Mouse (Mus musculus): ENCODE measurements at regions not wholly inside any gene's neighbourhood (a gene's known extent, or its start where the extent isn't known, plus 50 kb on each side); places are given as distances from the start of the nearest gene placed in this dataset.
A peak's percentile ranks its signal among the peaks of the same experiment; 100 is the strongest.

GRCm38 (mm10) chr17:87532762-87533161, 86.0 kb upstream of the Calm2 start:
- TF ChIP-seq POLR2A (IDR thresholded peaks at IDR 0.05; ENCODE audit: borderline replicate concordance, extremely low read depth, insufficient read depth, insufficient read length, poor library complexity, severe bottlenecking) = no peak
- TF ChIP-seq CTCF (IDR thresholded peaks at IDR 0.05; ENCODE audit: borderline replicate concordance, extremely low read depth, insufficient read depth, insufficient read length) = no peak
- no peak for DNase-seq (ENCODE audit: low read depth)

DNA sequence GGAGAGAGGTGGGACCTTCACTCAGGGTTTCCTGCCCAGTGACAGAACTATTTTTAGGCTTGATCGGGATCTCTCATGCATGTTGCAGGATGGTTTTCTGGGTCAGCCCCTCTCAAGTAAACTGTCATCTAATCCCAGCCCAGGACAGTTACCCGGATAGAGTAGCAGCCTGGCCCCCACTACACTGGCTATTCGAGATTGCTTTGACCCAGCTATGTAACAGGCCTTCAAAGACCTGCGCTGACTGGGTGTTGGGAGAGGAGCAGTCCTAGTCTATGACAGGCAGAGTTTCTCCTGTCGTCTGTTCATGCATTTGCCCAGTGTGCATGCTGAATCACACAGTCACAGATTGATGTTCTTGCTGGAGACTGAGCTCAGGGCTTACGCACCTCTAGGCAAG, 86.2 kb upstream of the Epcam start:
- DNase-seq (ENCODE audit: low read depth) = no peak
- TF ChIP-seq POLR2A (IDR thresholded peaks at IDR 0.05; ENCODE audit: borderline replicate concordance, extremely low read depth, insufficient read depth, insufficient read length, poor library complexity, severe bottlenecking) (no peak), CTCF (IDR thresholded peaks at IDR 0.05; ENCODE audit: borderline replicate concordance, extremely low read depth, insufficient read depth, insufficient read length) (no peak)

DNA sequence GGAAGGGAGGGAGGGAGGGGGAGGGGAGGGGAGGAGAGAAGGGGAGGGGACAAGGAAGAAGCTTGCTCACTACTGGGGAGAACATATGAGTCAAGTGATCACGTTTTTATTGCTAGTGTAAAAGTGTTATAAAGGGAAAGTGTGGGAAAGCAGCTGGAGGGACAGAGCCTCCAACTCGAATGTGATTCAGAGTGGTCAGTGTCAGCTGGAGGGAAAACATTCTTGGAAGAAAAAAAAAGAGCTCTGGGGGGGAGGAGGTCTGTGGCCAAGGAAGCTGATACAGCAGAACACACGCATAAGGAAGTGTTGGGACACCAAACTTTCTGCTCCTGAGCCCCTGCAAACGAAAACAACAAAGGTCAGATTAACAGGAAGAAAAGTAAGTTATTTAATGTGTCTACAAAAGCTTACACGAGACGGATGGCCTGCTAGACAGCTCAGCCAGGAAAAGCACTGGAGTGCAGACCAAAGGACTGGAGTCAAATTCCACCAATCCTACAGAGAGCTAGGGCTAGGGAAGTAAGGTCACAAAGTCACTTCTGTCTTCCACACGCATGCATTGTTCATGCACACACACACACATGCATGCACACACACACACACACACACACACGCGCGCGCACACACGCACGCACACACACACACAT, 85.1 kb upstream of the Epcam start:
- no peak for DNase-seq (ENCODE audit: low read depth)
- no peak for TF ChIP-seq POLR2A (IDR thresholded peaks at IDR 0.05; ENCODE audit: borderline replicate concordance, extremely low read depth, insufficient read depth, insufficient read length, poor library complexity, severe bottlenecking)
- TF ChIP-seq CTCF (IDR thresholded peaks at IDR 0.05; ENCODE audit: borderline replicate concordance, extremely low read depth, insufficient read depth, insufficient read length) = no peak

DNA sequence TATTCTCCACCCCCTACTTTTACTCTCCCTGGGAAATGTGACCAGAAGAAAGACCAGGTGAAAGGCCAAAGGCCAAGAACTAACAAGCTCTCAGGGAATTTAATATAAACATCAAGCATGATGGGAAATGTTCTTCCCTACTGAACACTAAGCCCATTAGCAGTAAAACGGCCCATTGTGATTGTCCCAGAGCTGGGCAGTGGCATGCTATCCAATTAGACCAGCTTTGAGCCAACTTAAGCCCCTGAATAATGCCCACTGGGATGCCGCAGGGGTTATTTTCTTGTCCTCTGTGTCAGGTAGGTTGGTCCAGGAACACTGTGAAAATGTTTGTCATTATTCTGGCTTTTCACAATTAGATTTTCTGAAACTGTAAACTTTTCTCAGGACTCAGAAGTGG, 81.2 kb upstream of the Epcam start:
- no peak for TF ChIP-seq CTCF (IDR thresholded peaks at IDR 0.05; ENCODE audit: borderline replicate concordance, extremely low read depth, insufficient read depth, insufficient read length)
- no peak for TF ChIP-seq POLR2A (IDR thresholded peaks at IDR 0.05; ENCODE audit: borderline replicate concordance, extremely low read depth, insufficient read depth, insufficient read length, poor library complexity, severe bottlenecking)
- DNase-seq (ENCODE audit: low read depth) = peak; percentile 37

GRCm38 (mm10) chr17:87558419-87558818, 77.4 kb upstream of the Epcam start:
- TF ChIP-seq CTCF (IDR thresholded peaks at IDR 0.05; ENCODE audit: borderline replicate concordance, extremely low read depth, insufficient read depth, insufficient read length) (no peak), POLR2A (IDR thresholded peaks at IDR 0.05; ENCODE audit: borderline replicate concordance, extremely low read depth, insufficient read depth, insufficient read length, poor library complexity, severe bottlenecking) (no peak)
- no peak for DNase-seq (ENCODE audit: low read depth)

GRCm38 (mm10) chr17:87559641-87560040, 76.1 kb upstream of the Epcam start:
- no peak for DNase-seq (ENCODE audit: low read depth)
- TF ChIP-seq CTCF (IDR thresholded peaks at IDR 0.05; ENCODE audit: borderline replicate concordance, extremely low read depth, insufficient read depth, insufficient read length) = no peak
- TF ChIP-seq POLR2A (IDR thresholded peaks at IDR 0.05; ENCODE audit: borderline replicate concordance, extremely low read depth, insufficient read depth, insufficient read length, poor library complexity, severe bottlenecking) = no peak

DNA sequence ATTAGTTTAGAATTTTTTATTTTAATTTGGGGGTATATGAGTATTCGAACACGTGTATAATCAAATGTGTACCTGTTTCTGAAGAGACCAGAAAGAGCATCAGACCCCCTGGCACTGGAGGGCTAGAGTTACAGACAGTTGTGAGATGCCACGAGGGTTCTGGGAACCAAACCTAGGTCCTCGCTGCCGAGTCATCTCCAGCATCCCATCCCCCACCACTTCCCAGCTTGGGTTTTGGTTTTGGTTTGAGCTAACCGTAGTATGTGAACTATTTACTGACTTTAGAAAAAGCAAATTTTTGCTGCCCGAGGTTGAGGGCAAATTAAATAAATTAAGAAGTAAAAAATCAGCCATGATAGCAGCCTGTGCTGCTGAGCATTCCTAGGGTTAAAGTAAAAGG, 74.9 kb upstream of the Epcam start:
- TF ChIP-seq CTCF (IDR thresholded peaks at IDR 0.05; ENCODE audit: borderline replicate concordance, extremely low read depth, insufficient read depth, insufficient read length) = no peak
- no peak for TF ChIP-seq POLR2A (IDR thresholded peaks at IDR 0.05; ENCODE audit: borderline replicate concordance, extremely low read depth, insufficient read depth, insufficient read length, poor library complexity, severe bottlenecking)
- DNase-seq (ENCODE audit: low read depth) = no peak

- DNase-seq (ENCODE audit: low read depth) = no peak
- TF ChIP-seq CTCF (IDR thresholded peaks at IDR 0.05; ENCODE audit: borderline replicate concordance, extremely low read depth, insufficient read depth, insufficient read length) = no peak
- TF ChIP-seq POLR2A (IDR thresholded peaks at IDR 0.05; ENCODE audit: borderline replicate concordance, extremely low read depth, insufficient read depth, insufficient read length, poor library complexity, severe bottlenecking) = no peak
These were observed 72.4 kb upstream of the Epcam start for GRCm38 (mm10) chr17:87563375-87563774.

DNA sequence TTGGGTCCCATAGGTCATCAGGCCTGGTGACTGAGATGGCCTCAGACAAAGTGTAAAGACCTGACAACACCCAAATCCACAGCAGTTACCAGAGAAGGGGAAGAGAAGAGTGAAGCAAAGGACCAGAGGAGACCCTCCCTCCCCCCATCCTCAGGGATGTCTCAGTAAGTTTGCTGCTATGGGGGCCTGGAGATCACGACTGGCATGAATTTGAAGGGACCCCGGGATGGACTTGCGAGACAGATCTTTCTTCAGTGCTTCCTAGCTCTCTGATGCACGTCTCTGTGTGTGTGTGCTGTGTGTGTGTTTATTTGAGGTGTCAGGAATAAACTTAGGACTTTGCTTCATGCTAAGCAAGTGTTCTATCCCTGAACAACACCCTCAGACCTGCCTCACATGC, 70.1 kb upstream of the Epcam start:
- no peak for TF ChIP-seq CTCF (IDR thresholded peaks at IDR 0.05; ENCODE audit: borderline replicate concordance, extremely low read depth, insufficient read depth, insufficient read length)
- no peak for TF ChIP-seq POLR2A (IDR thresholded peaks at IDR 0.05; ENCODE audit: borderline replicate concordance, extremely low read depth, insufficient read depth, insufficient read length, poor library complexity, severe bottlenecking)
- DNase-seq (ENCODE audit: low read depth) = no peak

GRCm38 (mm10) chr17:87566296-87566695, 69.5 kb upstream of the Epcam start:
- DNase-seq (ENCODE audit: low read depth) = no peak
- TF ChIP-seq CTCF (IDR thresholded peaks at IDR 0.05; ENCODE audit: borderline replicate concordance, extremely low read depth, insufficient read depth, insufficient read length) = no peak
- TF ChIP-seq POLR2A (IDR thresholded peaks at IDR 0.05; ENCODE audit: borderline replicate concordance, extremely low read depth, insufficient read depth, insufficient read length, poor library complexity, severe bottlenecking) = no peak

DNA sequence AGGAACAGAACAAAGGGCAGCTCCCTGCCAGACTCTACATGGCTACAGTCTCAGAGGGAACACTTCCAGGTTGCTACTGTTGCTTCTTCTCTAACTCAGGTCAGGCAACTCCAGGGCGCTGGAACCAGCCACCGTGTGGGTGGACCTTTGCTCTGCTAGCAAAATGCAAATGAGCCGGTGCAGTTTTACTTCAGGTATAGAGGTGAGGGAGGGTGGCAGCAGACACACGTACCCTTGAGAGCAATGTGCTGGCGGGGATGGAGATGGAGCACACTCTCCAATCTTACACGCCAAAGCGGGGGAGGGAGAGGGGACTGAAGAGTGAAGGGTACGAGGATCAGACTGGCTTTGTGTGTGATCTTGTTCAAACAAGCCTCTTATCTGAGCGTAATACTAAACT, 68.8 kb upstream of the Epcam start:
- TF ChIP-seq POLR2A (IDR thresholded peaks at IDR 0.05; ENCODE audit: borderline replicate concordance, extremely low read depth, insufficient read depth, insufficient read length, poor library complexity, severe bottlenecking) = no peak
- TF ChIP-seq CTCF (IDR thresholded peaks at IDR 0.05; ENCODE audit: borderline replicate concordance, extremely low read depth, insufficient read depth, insufficient read length) = no peak
- peak; percentile 20 for DNase-seq (ENCODE audit: low read depth)

- no peak for DNase-seq (ENCODE audit: low read depth)
- TF ChIP-seq CTCF (IDR thresholded peaks at IDR 0.05; ENCODE audit: borderline replicate concordance, extremely low read depth, insufficient read depth, insufficient read length) (no peak), POLR2A (IDR thresholded peaks at IDR 0.05; ENCODE audit: borderline replicate concordance, extremely low read depth, insufficient read depth, insufficient read length, poor library complexity, severe bottlenecking) (no peak)
These were observed 68.3 kb upstream of the Epcam start for GRCm38 (mm10) chr17:87567475-87567874.
